Mouse (Mus musculus): Measurements from ENCODE around the gene Hnrnph1. TPM values are rescaled to one million over a fixed set of nuclear protein-coding genes. Genes with fewer than 3 reads are reported as not detected.
"Not testable (repeated sequence)": the region's sequence is repeated elsewhere in the genome, so short reads cannot be mapped to it uniquely, and the experiment has no call there.

The Hnrnph1 gene
- polyA plus RNA-seq, 1 experiment from 2014 or later = 102 TPM

DNA sequence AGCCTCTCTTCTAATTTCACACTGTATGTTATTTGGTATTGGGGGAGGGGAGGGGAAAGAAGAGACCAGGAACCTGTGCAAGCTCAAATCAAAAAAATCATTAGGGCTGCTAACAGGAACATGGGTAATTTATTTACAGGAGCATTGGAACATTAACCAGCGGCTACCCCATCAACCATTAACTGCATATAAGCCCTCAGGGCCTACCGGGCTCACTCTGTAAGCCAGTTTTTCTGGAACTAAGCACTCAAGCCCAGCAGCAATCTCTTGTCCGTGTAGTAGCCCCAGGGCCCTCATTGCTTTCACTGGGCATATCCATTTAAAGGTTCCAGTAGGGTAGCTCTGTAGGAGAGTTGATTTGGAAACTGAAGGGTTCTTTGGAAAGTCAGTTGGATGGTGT lies 21.9 kb upstream of the Hnrnph1 start:
- 71% methylated on average over 3 of the region's 3 CpGs for WGBS (ENCODE audit: insufficient replicate concordance)
- H3K9ac ChIP-seq = no peak overlapping the region
- peak; percentile 44; the same call in 1 of the 2 replicates for ATAC-seq (ENCODE audit: insufficient read depth)
- peaks cover 29% of the 10 kb centered on the region for H3K4me1 ChIP-seq (replicated peaks)
- no peaks in the 10 kb centered on the region for H3K9me3 ChIP-seq (replicated peaks)
- H3K27ac ChIP-seq (replicated peaks) = peak overlapping the region; percentile 67
- H3K27me3 ChIP-seq = peaks cover 27% of the 10 kb centered on the region
- H3K4me2 ChIP-seq = no peak overlapping the region
- H3K36me3 ChIP-seq (replicated peaks) = no peaks in the 10 kb centered on the region
- no peak overlapping the region for H3K4me3 ChIP-seq (replicated peaks)

DNA sequence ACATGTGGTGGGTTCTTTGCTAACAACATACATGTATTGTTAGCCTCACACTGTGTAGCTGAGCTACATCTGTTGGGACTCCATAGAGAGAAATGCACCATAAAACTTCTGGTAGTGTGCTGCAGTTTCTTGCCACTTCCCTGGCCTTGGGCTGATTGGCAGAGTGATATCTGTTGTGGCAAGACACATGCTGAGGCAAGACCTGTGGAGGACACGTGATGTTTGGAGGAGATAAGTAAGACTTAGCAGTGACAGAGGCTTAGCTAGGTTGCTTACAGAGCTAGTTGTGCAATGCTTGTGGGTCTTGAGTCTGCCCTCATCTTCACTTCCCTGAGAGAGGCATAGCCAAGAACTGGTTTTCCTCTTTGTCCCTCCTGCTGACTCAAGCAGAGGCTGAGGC lies 21.4 kb upstream of the Hnrnph1 start:
- Histone ChIP-seq H3K27me3 (peaks cover 31% of the 10 kb centered on the region), H3K4me3 (replicated peaks) (no peak overlapping the region), H3K27ac (replicated peaks) (peak overlapping the region; percentile 67), H3K9me3 (replicated peaks) (no peaks in the 10 kb centered on the region), H3K4me2 (no peak overlapping the region), H3K4me1 (replicated peaks) (peaks cover 29% of the 10 kb centered on the region), H3K9ac (no peak overlapping the region), H3K36me3 (replicated peaks) (no peaks in the 10 kb centered on the region)
- WGBS (ENCODE audit: insufficient replicate concordance) = 7% methylated on average over 1 of the region's 1 CpGs
- no peak; the same call in 1 of the 2 replicates for ATAC-seq (ENCODE audit: insufficient read depth)

DNA sequence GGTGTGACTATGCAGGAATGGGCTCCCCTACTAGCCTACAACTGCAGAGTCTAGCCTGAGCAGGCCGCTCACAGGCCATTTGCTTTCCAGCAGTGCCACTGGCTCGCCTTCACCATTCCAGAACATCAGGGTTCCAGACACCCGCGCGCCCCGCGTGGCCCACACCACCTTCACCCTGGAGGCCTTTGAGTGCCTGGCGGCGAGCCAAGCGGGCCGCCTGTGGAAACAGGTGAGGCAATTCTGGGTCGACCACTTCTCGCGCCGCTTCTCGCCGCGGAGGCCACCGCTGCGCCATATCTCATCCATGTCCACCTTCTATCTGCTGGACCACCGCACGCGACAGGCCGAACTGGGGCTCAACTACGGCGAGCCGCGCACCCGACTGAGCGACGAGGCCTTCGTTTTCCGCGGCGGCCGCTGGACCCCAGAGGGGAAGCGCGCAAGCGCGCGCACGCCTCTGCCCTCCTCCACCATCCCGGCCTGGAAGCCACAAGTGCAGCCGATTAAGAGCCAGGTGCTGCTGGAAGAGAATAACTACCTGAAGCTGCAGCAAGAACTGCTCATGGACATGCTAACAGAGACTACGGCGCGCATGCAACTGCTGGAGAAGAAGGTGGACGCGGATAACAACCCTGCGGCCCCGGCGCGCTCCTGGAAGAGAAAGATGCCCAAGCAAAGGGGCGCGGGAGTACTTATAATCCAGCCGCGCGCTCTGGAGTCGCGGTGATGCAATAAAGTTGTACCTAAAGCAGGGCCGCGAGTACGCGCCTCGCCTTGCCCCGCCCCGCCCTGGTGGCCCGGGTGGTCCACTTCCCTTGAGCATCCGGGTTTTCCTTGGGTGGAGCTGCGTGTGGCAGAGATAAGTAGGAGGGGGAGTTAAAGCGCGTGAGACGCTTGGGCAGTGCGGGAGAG lies 17.6 kb upstream of the Hnrnph1 start:
- peak overlapping the region; percentile 35 for H3K9ac ChIP-seq
- ATAC-seq (ENCODE audit: insufficient read depth) = no peak
- no peak overlapping the region for H3K27ac ChIP-seq (replicated peaks)
- no peaks in the 10 kb centered on the region for H3K9me3 ChIP-seq (replicated peaks)
- H3K4me2 ChIP-seq = peak overlapping the region; percentile 86
- H3K36me3 ChIP-seq (replicated peaks) = no peaks in the 10 kb centered on the region
- peaks cover 29% of the 10 kb centered on the region for H3K4me1 ChIP-seq (replicated peaks)
- H3K27me3 ChIP-seq = peaks cover 40% of the 10 kb centered on the region
- H3K4me3 ChIP-seq (replicated peaks) = peak overlapping the region; percentile 59
- WGBS (ENCODE audit: insufficient replicate concordance) = 4% methylated on average over 74 of the region's 74 CpGs

DNA sequence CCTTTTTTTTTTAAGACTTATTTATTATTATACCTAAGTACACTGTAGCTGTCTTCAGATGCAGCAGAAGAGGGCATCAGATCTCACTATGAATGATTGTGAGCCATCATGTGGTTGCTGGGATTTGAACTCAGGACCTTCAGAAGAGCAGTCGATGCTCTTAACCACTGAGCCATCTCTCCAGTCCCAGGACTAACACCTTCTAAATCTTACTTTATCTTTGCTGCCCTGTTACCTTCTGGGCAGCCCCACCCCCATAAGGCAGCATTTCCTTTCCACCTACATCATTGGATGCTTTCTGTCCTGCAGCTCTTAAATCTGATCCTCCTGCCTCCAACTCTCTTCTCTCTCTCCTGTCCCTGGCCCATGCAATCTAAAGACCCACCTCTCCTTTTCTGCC lies 15.5 kb upstream of the Hnrnph1 start:
- not testable (repeated sequence) for H3K4me2 ChIP-seq; H3K27ac ChIP-seq (replicated peaks); H3K4me3 ChIP-seq (replicated peaks); H3K9me3 ChIP-seq (replicated peaks); H3K36me3 ChIP-seq (replicated peaks); ATAC-seq (ENCODE audit: insufficient read depth); H3K9ac ChIP-seq
- H3K4me1 ChIP-seq (replicated peaks) = peaks cover 16% of the 10 kb centered on the region
- 49% methylated on average over 1 of the region's 1 CpGs for WGBS (ENCODE audit: insufficient replicate concordance)
- peaks cover 40% of the 10 kb centered on the region for H3K27me3 ChIP-seq

DNA sequence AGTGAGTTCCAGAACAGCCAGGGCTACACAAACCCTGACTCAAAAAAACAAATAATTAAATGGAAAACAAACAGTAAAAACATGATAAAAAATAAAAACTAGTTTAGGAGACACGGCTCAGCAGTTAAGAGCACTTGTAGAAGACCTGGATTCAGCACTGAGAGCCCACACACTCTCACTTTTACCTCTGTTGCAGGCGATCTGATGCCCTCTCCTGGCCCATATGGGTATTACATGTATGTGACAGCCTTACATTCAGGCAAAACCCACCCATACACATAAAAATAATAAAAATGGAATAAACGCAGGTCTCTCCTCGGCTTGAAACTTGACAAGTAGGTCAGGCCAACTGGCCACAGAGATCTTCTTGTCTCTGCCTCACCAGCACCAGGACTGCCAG lies 12.2 kb upstream of the Hnrnph1 start:
- H3K4me1 ChIP-seq (replicated peaks) = peaks cover 7% of the 10 kb centered on the region
- H3K9ac ChIP-seq = no peak overlapping the region
- H3K4me3 ChIP-seq (replicated peaks) = no peak overlapping the region
- no peak for ATAC-seq (ENCODE audit: insufficient read depth)
- WGBS (ENCODE audit: insufficient replicate concordance) = 5% methylated on average over 4 of the region's 4 CpGs
- H3K4me2 ChIP-seq = no peak overlapping the region
- peaks cover 16% of the 10 kb centered on the region for H3K27me3 ChIP-seq
- H3K27ac ChIP-seq (replicated peaks) = no peak overlapping the region
- H3K9me3 ChIP-seq (replicated peaks) = no peaks in the 10 kb centered on the region
- H3K36me3 ChIP-seq (replicated peaks) = no peaks in the 10 kb centered on the region

DNA sequence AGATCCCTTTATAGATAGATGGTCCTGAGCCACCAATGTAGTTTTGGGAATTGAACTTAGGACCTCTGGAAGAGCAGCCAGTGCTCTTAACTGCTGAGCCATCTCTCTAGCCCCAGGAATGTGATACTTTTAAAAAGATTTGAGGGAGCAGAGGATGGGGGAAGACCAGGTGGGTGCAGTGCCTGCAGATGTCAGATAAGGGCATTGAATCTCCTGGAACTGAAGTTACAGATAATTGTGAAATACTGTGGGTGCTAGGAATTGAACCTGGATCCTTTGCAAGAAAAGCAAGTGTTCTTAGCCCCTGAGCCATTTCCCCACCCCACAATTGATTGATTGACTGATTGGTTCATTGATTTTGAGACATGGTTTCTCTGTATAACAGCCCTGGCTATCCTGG lies 11.5 kb upstream of the Hnrnph1 start:
- Histone ChIP-seq H3K4me1 (replicated peaks) (peaks cover 4% of the 10 kb centered on the region; the same call in 1 of the 2 replicates), H3K4me2 (no peak overlapping the region), H3K36me3 (replicated peaks) (no peaks in the 10 kb centered on the region), H3K9me3 (replicated peaks) (no peaks in the 10 kb centered on the region), H3K4me3 (replicated peaks) (no peak overlapping the region), H3K27ac (replicated peaks) (no peak overlapping the region), H3K27me3 (peaks cover 10% of the 10 kb centered on the region; the same call in 1 of the 2 replicates), H3K9ac (no peak overlapping the region)
- no peak for ATAC-seq (ENCODE audit: insufficient read depth)

DNA sequence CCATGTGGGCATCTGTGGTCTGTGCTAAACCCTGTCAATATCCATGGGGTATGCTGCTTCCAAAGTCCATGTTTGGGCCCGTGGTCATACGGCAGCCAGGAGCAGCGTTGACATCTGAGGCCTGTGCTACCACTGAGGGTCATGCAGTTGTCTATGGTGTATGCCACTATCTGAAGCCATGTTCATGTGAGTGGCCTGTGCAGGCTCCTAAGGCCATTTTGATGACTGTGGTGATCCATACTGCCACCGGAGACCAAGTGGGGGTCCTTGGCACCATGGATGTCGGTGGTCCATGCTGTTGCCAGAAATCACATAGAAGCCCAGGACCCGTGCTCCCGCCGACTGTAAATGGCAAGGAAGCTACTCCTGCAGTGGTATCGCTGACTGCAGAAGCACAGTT lies 9.3 kb upstream of the Hnrnph1 start:
- no peak for ATAC-seq (ENCODE audit: insufficient read depth)
- Histone ChIP-seq H3K9ac (no peak overlapping the region), H3K4me1 (replicated peaks) (peaks cover 21% of the 10 kb centered on the region), H3K36me3 (replicated peaks) (no peaks in the 10 kb centered on the region), H3K27me3 (no peaks in the 10 kb centered on the region), H3K4me2 (no peak overlapping the region), H3K9me3 (replicated peaks) (no peaks in the 10 kb centered on the region), H3K4me3 (replicated peaks) (no peak overlapping the region), H3K27ac (replicated peaks) (no peak overlapping the region)
- 77% methylated on average over 9 of the region's 9 CpGs for WGBS (ENCODE audit: insufficient replicate concordance)

DNA sequence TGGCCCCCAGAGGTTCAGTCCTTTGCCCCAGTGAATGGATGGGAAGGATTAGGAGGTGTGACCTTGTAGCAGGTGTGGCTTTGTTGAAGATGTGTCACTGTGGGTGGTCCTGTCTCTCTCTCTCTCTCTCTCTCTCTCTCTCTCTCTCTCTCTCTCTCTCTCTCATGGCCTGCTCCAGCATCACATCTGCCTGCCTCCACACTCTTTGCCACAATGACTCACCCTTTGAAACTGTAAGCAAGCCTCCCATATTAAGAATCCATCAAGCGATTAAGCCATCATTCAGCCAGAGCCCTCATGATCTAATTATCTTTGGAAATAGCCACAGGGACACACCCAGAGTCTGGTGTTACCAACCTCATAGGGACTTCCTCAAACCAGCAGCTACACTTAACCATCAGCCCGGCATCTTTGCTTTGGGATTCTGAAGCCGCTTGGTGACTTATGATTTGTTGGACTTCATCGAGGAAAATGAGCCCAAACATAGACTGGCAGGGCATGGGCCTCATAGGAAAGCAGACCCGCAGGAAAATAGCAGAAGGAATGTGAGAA lies 7.4 kb upstream of the Hnrnph1 start:
- peaks cover 21% of the 10 kb centered on the region for H3K4me1 ChIP-seq (replicated peaks)
- H3K4me2 ChIP-seq = no peak overlapping the region
- no peaks in the 10 kb centered on the region for H3K36me3 ChIP-seq (replicated peaks)
- 65% methylated on average over 5 of the region's 5 CpGs for WGBS (ENCODE audit: insufficient replicate concordance)
- H3K9ac ChIP-seq = no peak overlapping the region
- no peaks in the 10 kb centered on the region for H3K27me3 ChIP-seq
- no peak for ATAC-seq (ENCODE audit: insufficient read depth)
- H3K27ac ChIP-seq (replicated peaks) = no peak overlapping the region
- no peaks in the 10 kb centered on the region for H3K9me3 ChIP-seq (replicated peaks)
- no peak overlapping the region for H3K4me3 ChIP-seq (replicated peaks)

DNA sequence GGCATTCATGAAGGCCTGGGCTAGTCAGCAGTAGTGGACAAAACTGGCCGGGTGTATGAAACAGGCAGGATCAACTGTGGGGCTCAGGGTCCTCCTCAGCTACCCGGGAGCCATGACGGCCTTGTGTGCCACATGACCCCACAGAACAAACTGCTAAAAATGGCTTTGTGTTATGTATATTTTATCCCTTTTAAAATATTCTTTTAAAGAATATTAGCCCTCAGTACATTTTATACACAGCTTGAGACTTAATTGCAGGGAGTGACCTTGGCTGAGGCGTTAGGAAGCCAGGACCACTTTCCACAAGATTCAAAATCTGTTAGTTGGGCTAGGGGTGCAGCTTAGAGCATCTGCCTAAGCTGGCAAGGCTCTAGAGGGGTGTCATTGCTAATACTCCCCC lies 5.8 kb upstream of the Hnrnph1 start:
- Histone ChIP-seq H3K27me3 (no peaks in the 10 kb centered on the region), H3K9ac (peak overlapping the region; percentile 59; the same call in 1 of the 2 replicates), H3K9me3 (replicated peaks) (no peaks in the 10 kb centered on the region), H3K4me2 (peak overlapping the region; percentile 80), H3K4me1 (replicated peaks) (peaks cover 21% of the 10 kb centered on the region), H3K36me3 (replicated peaks) (no peaks in the 10 kb centered on the region), H3K27ac (replicated peaks) (no peak overlapping the region), H3K4me3 (replicated peaks) (peak overlapping the region; percentile 49; the same call in 1 of the 2 replicates)
- no peak for ATAC-seq (ENCODE audit: insufficient read depth)
- 58% methylated on average over 4 of the region's 4 CpGs for WGBS (ENCODE audit: insufficient replicate concordance)

DNA sequence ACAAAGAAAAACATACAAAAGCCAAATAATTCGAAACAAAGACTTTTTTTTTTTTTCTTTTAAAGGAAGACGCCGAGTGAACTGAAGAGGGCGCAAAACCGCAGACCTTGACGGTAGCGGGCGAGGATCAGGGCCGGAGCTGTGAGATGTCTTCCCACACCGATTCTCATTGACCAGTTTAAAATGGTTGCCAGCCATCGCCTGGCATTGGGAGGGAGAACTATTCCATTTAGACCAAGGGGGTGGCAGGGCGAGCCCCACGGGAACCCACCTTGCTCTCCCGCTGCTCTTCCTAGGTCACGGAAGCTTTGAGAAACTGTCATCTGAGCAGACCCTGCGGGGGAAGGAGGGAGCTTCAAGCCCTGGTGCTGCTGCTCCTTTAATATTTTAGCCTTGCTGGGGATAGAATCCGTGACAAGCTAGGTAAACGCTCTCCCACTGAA lies 5.4 kb upstream of the Hnrnph1 start:
- peak overlapping the region; percentile 59 for H3K9ac ChIP-seq
- H3K4me1 ChIP-seq (replicated peaks) = peaks cover 26% of the 10 kb centered on the region
- 4% methylated on average over 18 of the region's 18 CpGs for WGBS (ENCODE audit: insufficient replicate concordance)
- peak overlapping the region; percentile 49 for H3K4me3 ChIP-seq (replicated peaks)
- H3K4me2 ChIP-seq = peak overlapping the region; percentile 80
- no peak for ATAC-seq (ENCODE audit: insufficient read depth)
- H3K9me3 ChIP-seq (replicated peaks) = no peaks in the 10 kb centered on the region
- H3K27ac ChIP-seq (replicated peaks) = no peak overlapping the region
- no peaks in the 10 kb centered on the region for H3K36me3 ChIP-seq (replicated peaks)
- no peaks in the 10 kb centered on the region for H3K27me3 ChIP-seq

DNA sequence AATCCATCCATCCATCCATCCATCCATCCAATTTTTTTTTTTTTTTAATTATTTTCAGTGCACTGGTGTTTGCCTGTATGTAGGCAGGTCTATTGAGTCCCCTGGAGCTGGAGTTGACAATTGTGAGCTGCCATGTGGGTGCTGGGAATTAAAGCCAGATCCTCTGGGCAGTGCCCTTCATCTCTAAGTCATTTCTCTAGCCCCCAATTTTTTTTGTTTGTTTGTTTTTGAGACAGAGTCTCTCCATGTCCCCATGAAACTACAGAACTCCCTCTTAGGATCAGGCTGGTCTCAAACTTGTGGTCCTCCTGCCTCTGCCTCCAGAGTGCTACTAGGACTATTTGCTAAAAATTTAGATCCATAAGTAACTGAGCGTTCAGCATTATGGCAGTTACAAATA lies 4.9 kb upstream of the Hnrnph1 start:
- no peaks in the 10 kb centered on the region for H3K36me3 ChIP-seq (replicated peaks)
- no peaks in the 10 kb centered on the region for H3K9me3 ChIP-seq (replicated peaks)
- H3K4me3 ChIP-seq (replicated peaks) = no peak overlapping the region
- ATAC-seq (ENCODE audit: insufficient read depth) = no peak
- H3K4me2 ChIP-seq = peak overlapping the region; percentile 80
- peak overlapping the region; percentile 59; the same call in 1 of the 2 replicates for H3K9ac ChIP-seq
- peaks cover 30% of the 10 kb centered on the region for H3K4me1 ChIP-seq (replicated peaks)
- no peak overlapping the region for H3K27ac ChIP-seq (replicated peaks)
- WGBS (ENCODE audit: insufficient replicate concordance) = 78% methylated on average over 1 of the region's 1 CpGs
- no peaks in the 10 kb centered on the region for H3K27me3 ChIP-seq
